Mouse (Mus musculus): ENCODE measurements around the gene Kcne1. TPM values are rescaled to one million over a fixed set of nuclear protein-coding genes. Genes with fewer than 3 reads are reported as not detected.
A peak's percentile ranks its signal among the peaks of the same experiment; 100 is the strongest.

Kcne1 gene
- total RNA-seq, 2 experiments from 2014 or later = not detected

- no peak for DNase-seq (ENCODE audit: low spot score in 2 of 2)
These were observed 2.2 kb downstream of the Kcne1 start for GRCm38 (mm10) chr16:92357023-92357422.

GRCm38 (mm10) chr16:92355982-92356381, 3.3 kb downstream of the Kcne1 start:
- no peak for DNase-seq (ENCODE audit: low spot score in 2 of 2)

GRCm38 (mm10) chr16:92355366-92355765, 3.9 kb downstream of the Kcne1 start:
- DNase-seq (ENCODE audit: low spot score in 2 of 2) = no peak

- DNase-seq (ENCODE audit: low spot score in 2 of 2) = no peak
These were observed 5.4 kb downstream of the Kcne1 start for GRCm38 (mm10) chr16:92353897-92354296.

- DNase-seq (ENCODE audit: low spot score in 2 of 2) = no peak
These were observed 6.0 kb downstream of the Kcne1 start for GRCm38 (mm10) chr16:92353295-92353694.

GRCm38 (mm10) chr16:92348941-92349340, 10.3 kb downstream of the Kcne1 start:
- DNase-seq (ENCODE audit: low spot score in 2 of 2) = no peak

GRCm38 (mm10) chr16:92346297-92346916, 12.9 kb downstream of the Kcne1 start:
- peak in 1 of 2 experiments; percentile 46 for DNase-seq (ENCODE audit: low spot score in 2 of 2)

- no peak for DNase-seq (ENCODE audit: low spot score in 2 of 2)
These were observed 14.1 kb downstream of the Kcne1 start for GRCm38 (mm10) chr16:92345177-92345576.

GRCm38 (mm10) chr16:92340612-92341511, 18.4 kb downstream of the Kcne1 start:
- DNase-seq (ENCODE audit: low spot score in 2 of 2) = peak in 1 of 2 experiments; percentile 70

GRCm38 (mm10) chr16:92336280-92336679, 23.0 kb downstream of the Kcne1 start:
- peak; percentile 55 to 77 for DNase-seq (ENCODE audit: low spot score in 2 of 2)

GRCm38 (mm10) chr16:92334600-92334999, 24.7 kb downstream of the Kcne1 start:
- DNase-seq (ENCODE audit: low spot score in 2 of 2) = no peak

GRCm38 (mm10) chr16:92330966-92331365, 28.3 kb downstream of the Kcne1 start:
- DNase-seq (ENCODE audit: low spot score in 2 of 2) = no peak

- no peak for DNase-seq (ENCODE audit: low spot score in 2 of 2)
These were observed 31.4 kb downstream of the Kcne1 start for GRCm38 (mm10) chr16:92327911-92328310.

- no peak for DNase-seq (ENCODE audit: low spot score in 2 of 2)
These were observed 34.2 kb downstream of the Kcne1 start for GRCm38 (mm10) chr16:92325062-92325406.

GRCm38 (mm10) chr16:92324309-92325061, 34.8 kb downstream of the Kcne1 start:
- no peak for DNase-seq (ENCODE audit: low spot score in 2 of 2)

GRCm38 (mm10) chr16:92321341-92321740, 37.9 kb downstream of the Kcne1 start, which contains the start of gene Fam243:
Gene Fam243, minus strand, starts transcription at chr16:92321441.
- DNase-seq (ENCODE audit: low spot score in 2 of 2) = no peak

GRCm38 (mm10) chr16:92320361-92320760, 38.9 kb downstream of the Kcne1 start:
- DNase-seq (ENCODE audit: low spot score in 2 of 2) = no peak

GRCm38 (mm10) chr16:92319353-92320109, 39.7 kb downstream of the Kcne1 start:
- DNase-seq (ENCODE audit: low spot score in 2 of 2) = peak; percentile 54 to 66

GRCm38 (mm10) chr16:92316049-92316738, 43.1 kb downstream of the Kcne1 start:
- DNase-seq (ENCODE audit: low spot score in 2 of 2) = no peak
